Mouse (Mus musculus) liver, adult 2 months (tissue): ENCODE data around the gene Fam204a.
A peak's percentile ranks its signal among the peaks of the same experiment; 100 is the strongest.

Experiments used
- CTCF ChIP-seq: fragments of 200-500 bp; IDR thresholded peaks from 2 replicates; pipeline ENCODE4 v1.5.1; 2011; ENCODE audit warnings: low read depth, low read length, control low read depth
- POLR2A ChIP-seq: fragments of 200-500 bp; IDR thresholded peaks from 2 replicates; pipeline ENCODE4 v1.6.1; 2011; ENCODE audit warnings: low read length, control low read depth; ENCODE audit not compliant: insufficient read depth; ENCODE audit errors: extremely low read depth

DNA sequence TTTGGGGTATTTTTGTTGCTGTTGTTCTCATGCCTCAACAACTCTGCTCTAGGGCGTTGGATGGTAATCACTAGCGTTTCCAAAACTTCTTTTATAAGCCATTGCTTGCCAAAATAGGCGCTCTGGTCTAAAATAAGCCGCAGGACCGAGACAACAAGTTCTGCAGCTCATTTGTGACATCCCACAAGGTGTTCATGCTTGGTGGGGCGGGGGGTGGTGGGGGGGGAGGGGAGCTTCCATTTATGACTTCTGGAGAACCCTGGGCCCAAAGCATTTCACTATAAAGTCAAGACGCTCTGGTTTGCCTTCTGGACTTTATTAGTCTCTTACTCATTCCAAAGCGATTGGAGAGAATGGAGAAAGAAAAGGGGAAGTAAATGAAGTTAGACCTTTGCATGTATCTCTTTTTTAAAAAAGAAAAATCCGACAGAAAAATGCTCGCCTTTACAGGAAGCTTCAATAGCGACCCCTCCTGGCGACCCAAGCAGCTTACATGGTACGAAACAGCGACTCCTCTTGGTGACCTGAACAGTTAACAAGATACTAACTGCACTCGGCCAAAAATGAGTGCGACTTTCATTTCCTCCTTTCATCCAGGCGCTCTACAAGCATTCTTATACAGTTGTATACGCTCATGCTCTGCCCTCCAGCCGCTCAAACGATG is 65.8 kb downstream of the Fam204a start:
- TF ChIP-seq POLR2A (no peak), CTCF (peak; percentile 52; the same call in 1 of the 2 replicates)
